Mouse (Mus musculus) myocyte (in vitro differentiated cells): ENCODE data around the gene Apex1. TPM values are rescaled to one million over a fixed set of nuclear protein-coding genes. Genes with fewer than 3 reads are reported as not detected.

Experiments used
- H3K27me3 ChIP-seq: one replicate; pipeline ENCODE4 v1.6.1; 2011; ENCODE audit not compliant: control insufficient read depth, insufficient read depth, insufficient read length
- H3K36me3 ChIP-seq: one replicate; pipeline ENCODE4 v1.6.1; 2011; ENCODE audit not compliant: control insufficient read depth, insufficient read depth
- H3K4me2 ChIP-seq: one replicate; pipeline ENCODE4 v1.6.1; 2011; ENCODE audit warnings: low read depth, control low read depth
- H3K4me3 ChIP-seq: one replicate; pipeline ENCODE4 v1.5.1; 2011; ENCODE audit warnings: mild to moderate bottlenecking, control low read depth, moderate library complexity
- H3K79me2 ChIP-seq: one replicate; pipeline ENCODE4 v1.6.1; 2011; ENCODE audit not compliant: control insufficient read depth, insufficient read depth
- H3ac ChIP-seq: one replicate; pipeline ENCODE4 v1.6.1; 2011; ENCODE audit not compliant: control insufficient read depth, insufficient read length
- CEBPB ChIP-seq: IDR thresholded peaks from 2 replicates; pipeline ENCODE4 v1.6.1; 2011; ENCODE audit warnings: mild to moderate bottlenecking, moderate library complexity; ENCODE audit not compliant: poor library complexity, insufficient read depth, severe bottlenecking
- E2F4 ChIP-seq: IDR thresholded peaks from one replicate; pipeline ENCODE4 v1.6.1; 2011; ENCODE audit warnings: mild to moderate bottlenecking, control low read depth, moderate library complexity; ENCODE audit not compliant: insufficient read depth
- MAX ChIP-seq: IDR thresholded peaks from one replicate; pipeline ENCODE4 v1.6.1; 2011; ENCODE audit warnings: low read depth, mild to moderate bottlenecking, control low read depth
- MYOD1 ChIP-seq, 3 experiments: IDR thresholded peaks; one replicate each; pipeline ENCODE4 v1.6.1; 2011; ENCODE audit warnings: control low read depth in 2 of 3, low read depth in 2 of 3, mild to moderate bottlenecking in 2 of 3, moderate library complexity in 1 of 3; ENCODE audit not compliant: insufficient read length in 2 of 3, control insufficient read depth in 1 of 3
- MYOG ChIP-seq, 3 experiments: IDR thresholded peaks; one replicate each; pipeline ENCODE4 v1.6.1; 2011; ENCODE audit warnings: control low read depth in 2 of 3, low read depth in 2 of 3, mild to moderate bottlenecking in 2 of 3; ENCODE audit not compliant: insufficient read length in 2 of 3, control insufficient read depth in 1 of 3, insufficient read depth in 1 of 3
- POLR2A ChIP-seq: IDR thresholded peaks from one replicate; pipeline ENCODE4 v1.6.1; 2011; ENCODE audit warnings: low read depth, mild to moderate bottlenecking, control low read depth, moderate library complexity; ENCODE audit not compliant: insufficient read length
- POLR2AphosphoS2 ChIP-seq: IDR thresholded peaks from one replicate; pipeline ENCODE4 v1.6.1; 2011; ENCODE audit warnings: low read depth, control low read depth; ENCODE audit not compliant: insufficient read length
- REST ChIP-seq: IDR thresholded peaks from one replicate; pipeline ENCODE4 v1.6.1; 2011; ENCODE audit warnings: mild to moderate bottlenecking, control low read depth, moderate library complexity; ENCODE audit not compliant: insufficient read depth, insufficient read length
- SRF ChIP-seq: IDR thresholded peaks from one replicate; pipeline ENCODE4 v1.6.1; 2011; ENCODE audit warnings: low read depth; ENCODE audit not compliant: control insufficient read depth, insufficient read length
- TCF12 ChIP-seq: IDR thresholded peaks from one replicate; pipeline ENCODE4 v1.6.1; 2011; ENCODE audit warnings: mild to moderate bottlenecking, control low read depth; ENCODE audit not compliant: poor library complexity, insufficient read depth, severe bottlenecking
- TCF3 ChIP-seq: IDR thresholded peaks from one replicate; pipeline ENCODE4 v1.6.1; 2011; ENCODE audit warnings: low read depth, control low read depth; ENCODE audit not compliant: insufficient read length
- USF1 ChIP-seq: IDR thresholded peaks from one replicate; pipeline ENCODE4 v1.6.1; 2011; ENCODE audit warnings: low read depth, mild to moderate bottlenecking, control low read depth, moderate library complexity
- polyA plus RNA-seq: library from polyadenylated mRNA; unstranded; fragments of >200 nt; fragmentation: generic; extraction: Trizol; gene quantifications from one replicate; pipeline ENCODE4 v1.2.1, GENCODE M21; 2012; ENCODE audit warnings: missing spikeins

The Apex1 gene
- polyA plus RNA-seq, 1 experiment = 113 TPM

- no peak for TF ChIP-seq CEBPB
- no peak for TF ChIP-seq MAX
- TF ChIP-seq USF1 = no peak
- TF ChIP-seq TCF12 = no peak
- TF ChIP-seq POLR2AphosphoS2 = no peak
- no peak for TF ChIP-seq MYOG (IDR thresholded peaks at IDR 0.05; ENCODE audit: control insufficient read depth in 1 of 3, insufficient read depth in 1 of 3, insufficient read length in 2 of 3, low read depth in 2 of 3)
- no peak for TF ChIP-seq REST
- TF ChIP-seq TCF3 = no peak
- TF ChIP-seq POLR2A = no peak
- TF ChIP-seq E2F4 = no peak
- no peak for TF ChIP-seq SRF
- no peak for TF ChIP-seq MYOD1 (IDR thresholded peaks at IDR 0.05; ENCODE audit: control insufficient read depth in 1 of 3, insufficient read length in 2 of 3, low read depth in 2 of 3)
- no peaks in the 10 kb centered on the region for H3K36me3 ChIP-seq
- no peaks in the 10 kb centered on the region for H3K79me2 ChIP-seq
- no peak overlapping the region for H3K4me2 ChIP-seq
- H3K4me3 ChIP-seq = no peak overlapping the region
- no peak overlapping the region for H3ac ChIP-seq
- no peaks in the 10 kb centered on the region for H3K27me3 ChIP-seq
Observed at GRCm38 (mm10) chr14:50891621-50892020, 33.1 kb upstream of the Apex1 start.

GRCm38 (mm10) chr14:50892091-50892490 is 32.7 kb upstream of the Apex1 start:
- no peak for TF ChIP-seq MYOG (IDR thresholded peaks at IDR 0.05; ENCODE audit: control insufficient read depth in 1 of 3, insufficient read depth in 1 of 3, insufficient read length in 2 of 3, low read depth in 2 of 3)
- TF ChIP-seq MYOD1 (IDR thresholded peaks at IDR 0.05; ENCODE audit: control insufficient read depth in 1 of 3, insufficient read length in 2 of 3, low read depth in 2 of 3) = no peak
- TF ChIP-seq MAX = no peak
- TF ChIP-seq USF1 = no peak
- no peak for TF ChIP-seq SRF
- no peak for TF ChIP-seq TCF12
- TF ChIP-seq POLR2AphosphoS2 = no peak
- no peaks in the 10 kb centered on the region for H3K27me3 ChIP-seq
- no peaks in the 10 kb centered on the region for H3K79me2 ChIP-seq
- no peak overlapping the region for H3K4me3 ChIP-seq
- no peak overlapping the region for H3K4me2 ChIP-seq
- H3K36me3 ChIP-seq = no peaks in the 10 kb centered on the region
- no peak overlapping the region for H3ac ChIP-seq

GRCm38 (mm10) chr14:50892541-50893459 is 32.0 kb upstream of the Apex1 start:
- Histone ChIP-seq H3K79me2 (no peaks in the 10 kb centered on the region), H3K36me3 (no peaks in the 10 kb centered on the region), H3K4me2 (no peak overlapping the region), H3K27me3 (no peaks in the 10 kb centered on the region), H3ac (no peak overlapping the region), H3K4me3 (no peak overlapping the region)
- TF ChIP-seq POLR2A (no peak), POLR2AphosphoS2 (no peak), SRF (no peak), TCF3 (no peak), MYOG (IDR thresholded peaks at IDR 0.05; ENCODE audit: control insufficient read depth in 1 of 3, insufficient read depth in 1 of 3, insufficient read length in 2 of 3, low read depth in 2 of 3) (no peak), MYOD1 (IDR thresholded peaks at IDR 0.05; ENCODE audit: control insufficient read depth in 1 of 3, insufficient read length in 2 of 3, low read depth in 2 of 3) (no peak)

- TF ChIP-seq MYOD1 (IDR thresholded peaks at IDR 0.05; ENCODE audit: control insufficient read depth in 1 of 3, insufficient read length in 2 of 3, low read depth in 2 of 3) = no peak
- TF ChIP-seq MAX = no peak
- TF ChIP-seq TCF3 = no peak
- Histone ChIP-seq H3K27me3 (no peaks in the 10 kb centered on the region), H3K4me3 (peak overlapping the region; percentile 42)
Observed at GRCm38 (mm10) chr14:50895407-50895806, 29.4 kb upstream of the Apex1 start.

GRCm38 (mm10) chr14:50895985-50896746 is 28.6 kb upstream of the Apex1 start:
- Histone ChIP-seq H3K27me3 (no peaks in the 10 kb centered on the region), H3K4me2 (peak overlapping the region; percentile 90), H3K4me3 (peak overlapping the region; percentile 42), H3K36me3 (no peaks in the 10 kb centered on the region), H3ac (peak overlapping the region; percentile 65), H3K79me2 (no peaks in the 10 kb centered on the region)
- no peak for TF ChIP-seq REST
- TF ChIP-seq E2F4 = no peak
- no peak for TF ChIP-seq USF1
- no peak for TF ChIP-seq TCF12
- no peak for TF ChIP-seq TCF3
- no peak for TF ChIP-seq SRF
- peak; percentile 64 for TF ChIP-seq POLR2A
- TF ChIP-seq POLR2AphosphoS2 = peak; percentile 66
- TF ChIP-seq MYOD1 (IDR thresholded peaks at IDR 0.05; ENCODE audit: control insufficient read depth in 1 of 3, insufficient read length in 2 of 3, low read depth in 2 of 3) = no peak
- no peak for TF ChIP-seq MYOG (IDR thresholded peaks at IDR 0.05; ENCODE audit: control insufficient read depth in 1 of 3, insufficient read depth in 1 of 3, insufficient read length in 2 of 3, low read depth in 2 of 3)
- peak; percentile 100 for TF ChIP-seq CEBPB

More at GRCm38 (mm10) chr14:50895407-50895806, 29.4 kb upstream of the Apex1 start:
- Histone ChIP-seq H3K79me2 (no peaks in the 10 kb centered on the region), H3ac (no peak overlapping the region), H3K36me3 (no peaks in the 10 kb centered on the region), H3K4me2 (peak overlapping the region; percentile 90)
